Mouse (Mus musculus) T-cell, adult 66 days (primary cell): Measurements from ENCODE around the gene Fam240b. TPM values are rescaled to one million over a fixed set of nuclear protein-coding genes. Genes with fewer than 3 reads are reported as not detected.

Experiments
- total RNA-seq, 2 experiments: library from RNA; stranded (reverse); gene quantifications; 3 replicates in 1 of 2; 4 replicates in 1 of 2; pipeline ENCODE4 v1.2.4; 2023

The Fam240b gene
- not detected for total RNA-seq

DNA sequence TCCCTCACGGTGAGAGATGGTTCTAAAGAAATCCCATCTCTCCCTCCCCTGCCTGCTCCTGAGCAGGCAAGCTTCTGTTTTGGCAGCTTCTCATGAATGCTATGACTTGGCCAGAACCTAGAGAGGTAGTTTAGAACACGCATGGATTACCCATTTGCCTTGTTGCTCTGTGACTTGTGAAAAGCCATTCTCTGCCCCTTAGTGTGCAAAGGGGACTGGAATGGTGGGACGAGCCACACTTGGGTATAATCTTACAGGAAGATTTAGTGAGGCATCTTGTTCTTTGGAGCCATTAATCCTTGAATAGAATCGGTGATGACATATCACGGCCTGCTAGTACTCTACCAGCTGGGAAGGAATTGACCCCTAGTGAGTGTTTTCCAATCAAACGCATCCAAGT is at the start of gene Fam240b:
Fam240b (minus strand) TSS at position 101 of the 400 bp plus-strand sequence.

DNA sequence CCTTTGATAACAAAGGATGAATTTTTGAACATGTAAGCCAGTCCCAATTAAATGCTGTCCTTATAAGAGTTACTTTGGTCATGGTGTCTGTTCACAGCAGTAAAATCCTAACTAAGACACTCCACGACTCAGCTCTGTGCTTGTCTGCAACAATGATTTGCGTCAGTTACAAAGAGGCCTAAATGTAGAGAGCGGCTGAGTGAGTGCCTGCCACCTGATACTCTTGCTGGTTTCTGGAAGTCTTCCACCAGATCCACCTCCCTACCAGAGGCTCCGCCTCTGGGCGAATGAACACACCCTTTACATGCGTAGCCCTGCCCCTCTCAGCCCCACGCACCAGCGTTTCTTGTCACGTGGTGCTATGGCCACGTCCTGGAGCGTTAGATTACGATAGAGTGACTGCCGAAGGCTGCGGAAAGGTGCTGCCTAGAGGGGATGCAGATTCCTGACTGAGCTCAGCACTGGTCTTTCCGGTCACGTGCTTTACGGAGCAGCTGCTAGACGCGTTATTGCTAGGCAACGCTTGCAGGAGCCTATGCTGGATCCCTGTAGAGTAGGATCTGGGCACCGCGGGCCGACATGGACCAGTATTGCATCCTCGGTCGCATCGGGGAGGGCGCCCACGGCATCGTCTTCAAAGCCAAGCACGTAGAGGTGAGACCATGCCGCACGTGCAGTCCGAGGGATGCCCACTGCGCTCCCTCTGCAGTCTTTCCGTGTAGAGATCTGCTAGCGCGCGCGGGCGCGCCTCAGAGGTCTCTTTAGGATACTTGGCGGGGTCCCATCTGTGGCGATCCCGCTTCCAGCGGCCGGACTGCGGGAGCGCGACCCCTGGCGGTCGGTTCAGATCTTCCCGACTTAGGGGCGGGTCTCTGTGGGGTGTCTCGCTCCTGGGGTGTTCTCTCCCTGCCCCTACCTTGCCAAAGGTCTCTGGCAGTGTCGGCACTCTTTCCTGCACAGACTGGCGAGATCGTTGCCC is 65.3 kb downstream of the Fam240b start, which contains the start of gene Cdk20:
Cdk20 (plus strand) TSS at position 298 of the 979 bp plus-strand sequence.

Other genes starting within 250 kb of the Fam240b start
- gene Cdc14b, start 222.5 kb downstream of the Fam240b start, total RNA-seq: 10 to 100 TPM; 28.0 to 35.5 TPM
- 10 to 100 TPM; 61.7 to 63.1 TPM for gene Aaed1, start 185.1 kb downstream of the Fam240b start, total RNA-seq
- gene Ctsl, start 126.9 kb downstream of the Fam240b start, total RNA-seq: 10 to 100 TPM; 30.1 to 33.5 TPM
- gene Cdk20, start 65.5 kb downstream of the Fam240b start, total RNA-seq: 1 to 10 TPM; 4.1 to 5.7 TPM